ENCODE assay signal across 18 mouse cellular contexts in the genomic region with DNA sequence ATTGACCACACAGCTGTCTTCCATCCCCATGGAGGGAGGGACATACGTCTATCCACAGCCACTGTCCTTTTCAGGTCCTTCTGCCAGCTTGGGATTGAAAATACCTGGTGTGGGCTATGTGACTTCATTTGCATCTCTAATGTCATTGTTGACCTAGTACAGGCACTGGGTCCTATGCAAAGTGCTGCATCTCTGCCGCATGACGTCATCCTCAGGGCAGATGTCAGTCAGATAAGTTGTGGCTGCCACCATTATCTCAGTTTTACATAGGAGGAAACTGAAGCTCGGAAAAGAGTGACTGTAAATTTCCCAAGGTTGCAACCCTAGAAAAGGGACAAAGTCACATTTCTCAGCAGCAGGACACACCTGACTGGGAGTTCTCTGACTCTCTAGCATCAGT.
DNase-seq lines count a peak whose midpoint lies in the region; ATAC-seq and TF ChIP-seq lines count a peak whose summit lies in the region.
"Had no signal": no experiment of that assay in that cellular context is flagged by ENCODE, and none has a peak within 500 bp of the region (broad histone marks: within the 10 kb centered on the region; RNA-seq: fewer than 3 reads in every experiment).

No protein-coding gene starts in this region.

- DNase-seq in CH12.LX (ENCODE audit: extremely low read depth), result peak; percentile 65
- DNase-seq in forebrain, embryonic 11.5 days (ENCODE audit: low spot score), result no peak
- no peak for DNase-seq in limb, embryonic 10.5 days (ENCODE audit: low spot score)
- DNase-seq in liver, result no peak
- no peak for DNase-seq in liver, embryonic 11.5 days (ENCODE audit: low spot score)
- no peak for DNase-seq in cerebellum, adult 11 months
- DNase-seq: adrenal gland, postnatal 25 days; cerebellum, postnatal 36 days; gastrocnemius, postnatal 25 days; heart, postnatal 4 days; kidney, adult 18-20 months; thymus, postnatal 4 days had no signal

- peak overlapping the region; percentile 30; the same call in 1 of the 2 replicates for H3K27ac ChIP-seq in hindbrain, embryonic 12.5 days
- H3K27ac ChIP-seq in hindbrain, embryonic 16.5 days (ENCODE audit: low read depth, low read length), result no peak overlapping the region
- no peak overlapping the region for H3K27ac ChIP-seq in CH12.LX (ENCODE audit: insufficient read depth, low read depth)
- peak overlapping the region; percentile 97 for H3K27ac ChIP-seq in forebrain, embryonic 11.5 days (ENCODE audit: low read depth, low read length)
- peak overlapping the region; percentile 86 for H3K27ac ChIP-seq in limb, embryonic 10.5 days
- no peak overlapping the region for H3K27ac ChIP-seq in liver, embryonic 11.5 days (ENCODE audit: low read depth, low read length)
- H3K27ac ChIP-seq: embryonic facial prominence, embryonic 13.5 days; macrophage; stomach, embryonic 15.5 days had no signal

- TF ChIP-seq POLR2A in CH12.LX (IDR thresholded peaks at IDR 0.05; ENCODE audit: low read depth, low read length), result no peak

- H3K27me3 ChIP-seq in hindbrain, embryonic 12.5 days, result no peaks in the 10 kb centered on the region
- no peaks in the 10 kb centered on the region for H3K27me3 ChIP-seq in hindbrain, embryonic 16.5 days (replicated peaks; ENCODE audit: control insufficient read depth, insufficient read depth, low read length)
- H3K27me3 ChIP-seq in CH12.LX (replicated peaks), result no peaks in the 10 kb centered on the region
- H3K27me3 ChIP-seq in forebrain, embryonic 11.5 days (ENCODE audit: control insufficient read depth, insufficient read depth, low read length), result no peaks in the 10 kb centered on the region
- H3K27me3 ChIP-seq in limb, embryonic 10.5 days (ENCODE audit: low read depth, poor library complexity, severe bottlenecking), result no peaks in the 10 kb centered on the region
- no peaks in the 10 kb centered on the region for H3K27me3 ChIP-seq in liver, embryonic 11.5 days (replicated peaks; ENCODE audit: control insufficient read depth, insufficient read depth, low read length)
- H3K27me3 ChIP-seq: embryonic facial prominence, embryonic 13.5 days; stomach, embryonic 15.5 days had no signal

- H3K36me3 ChIP-seq in hindbrain, embryonic 12.5 days, result no peaks in the 10 kb centered on the region
- H3K36me3 ChIP-seq in hindbrain, embryonic 16.5 days (ENCODE audit: control insufficient read depth, insufficient read depth, low read length), result no peaks in the 10 kb centered on the region
- H3K36me3 ChIP-seq in CH12.LX (replicated peaks in 1 of 2; ENCODE audit: control insufficient read depth in 1 of 2, insufficient read depth in 1 of 2, low read length in 1 of 2), result no peaks in the 10 kb centered on the region
- no peaks in the 10 kb centered on the region for H3K36me3 ChIP-seq in forebrain, embryonic 11.5 days (ENCODE audit: control insufficient read depth, insufficient read depth, low read length)
- no peaks in the 10 kb centered on the region for H3K36me3 ChIP-seq in limb, embryonic 10.5 days
- H3K36me3 ChIP-seq in liver, embryonic 11.5 days (ENCODE audit: control insufficient read depth, insufficient read depth, low read length), result no peaks in the 10 kb centered on the region
- H3K36me3 ChIP-seq: embryonic facial prominence, embryonic 13.5 days; stomach, embryonic 15.5 days had no signal

- dilution Hi-C loops in CH12.LX (cut with MboI; ENCODE audit: extremely low pct_ligation_motif_present, extremely low pct_unique_long_range_greater_than_20kb, low sequenced_read_pairs), result no loop called here

- TF ChIP-seq CTCF in CH12.LX (conservative IDR thresholded peaks at IDR 0.05 in 1 of 2, IDR thresholded peaks at IDR 0.05 in 1 of 2; ENCODE audit: low read depth in 2 of 2, low read length in 2 of 2), result no peak

- no peak overlapping the region for H3K4me3 ChIP-seq in hindbrain, embryonic 12.5 days
- H3K4me3 ChIP-seq in hindbrain, embryonic 16.5 days (ENCODE audit: low read length), result no peak overlapping the region
- H3K4me3 ChIP-seq in CH12.LX (replicated peaks in 1 of 3; ENCODE audit: low read depth in 2 of 3, low read length in 2 of 3, poor library complexity in 1 of 3), result no peak overlapping the region
- H3K4me3 ChIP-seq in forebrain, embryonic 11.5 days (ENCODE audit: low read depth, low read length), result no peak overlapping the region
- no peak overlapping the region for H3K4me3 ChIP-seq in limb, embryonic 10.5 days
- no peak overlapping the region for H3K4me3 ChIP-seq in liver, embryonic 11.5 days (ENCODE audit: low read depth, low read length)
- H3K4me3 ChIP-seq: embryonic facial prominence, embryonic 13.5 days; stomach, embryonic 15.5 days had no signal

- in situ Hi-C loops in CH12.LX (cut with MboI; ENCODE audit: low pct_ligation_motif_present, low pct_unique_long_range_greater_than_20kb, low sequenced_read_pairs), result no loop called here

- no peaks in the 10 kb centered on the region for H3K79me2 ChIP-seq in CH12.LX (replicated peaks; ENCODE audit: control insufficient read depth, extremely low read depth, insufficient read depth, poor library complexity, severe bottlenecking)

- H3K9me3 ChIP-seq in hindbrain, embryonic 12.5 days (replicated peaks), result no peaks in the 10 kb centered on the region
- H3K9me3 ChIP-seq in hindbrain, embryonic 16.5 days (ENCODE audit: control insufficient read depth, low read length), result no peaks in the 10 kb centered on the region
- peaks cover 3% of the 10 kb centered on the region for H3K9me3 ChIP-seq in CH12.LX (replicated peaks; ENCODE audit: low read length)
- no peaks in the 10 kb centered on the region for H3K9me3 ChIP-seq in forebrain, embryonic 11.5 days (ENCODE audit: control insufficient read depth, low read length)
- no peaks in the 10 kb centered on the region for H3K9me3 ChIP-seq in limb, embryonic 10.5 days (replicated peaks)
- H3K9me3 ChIP-seq in liver, embryonic 11.5 days (ENCODE audit: control insufficient read depth, low read length), result no peaks in the 10 kb centered on the region
- H3K9me3 ChIP-seq: embryonic facial prominence, embryonic 13.5 days; stomach, embryonic 15.5 days had no signal

- H3K9ac ChIP-seq in hindbrain, embryonic 12.5 days, result no peak overlapping the region
- H3K9ac ChIP-seq in hindbrain, embryonic 16.5 days (ENCODE audit: low read depth, low read length), result no peak overlapping the region
- no peak overlapping the region for H3K9ac ChIP-seq in CH12.LX (ENCODE audit: insufficient read depth, low read depth)
- no peak overlapping the region for H3K9ac ChIP-seq in forebrain, embryonic 11.5 days (ENCODE audit: low read length)
- no peak overlapping the region for H3K9ac ChIP-seq in liver, embryonic 11.5 days (ENCODE audit: low read depth, low read length)
- H3K9ac ChIP-seq: embryonic facial prominence, embryonic 13.5 days; stomach, embryonic 15.5 days had no signal

- TF ChIP-seq RAD21 in CH12.LX (IDR thresholded peaks at IDR 0.05; ENCODE audit: low read depth, low read length), result no peak

- no peak for TF ChIP-seq EP300 in CH12.LX (IDR thresholded peaks at IDR 0.05; ENCODE audit: low read length)

- no peak overlapping the region for H3K4me2 ChIP-seq in hindbrain, embryonic 12.5 days (replicated peaks)
- H3K4me2 ChIP-seq in hindbrain, embryonic 16.5 days (ENCODE audit: low read length), result no peak overlapping the region
- H3K4me2 ChIP-seq in CH12.LX (ENCODE audit: insufficient read depth, low read depth, poor library complexity, severe bottlenecking), result no peak overlapping the region
- H3K4me2 ChIP-seq in forebrain, embryonic 11.5 days (ENCODE audit: low read depth, low read length, severe bottlenecking), result no peak overlapping the region
- no peak overlapping the region for H3K4me2 ChIP-seq in liver, embryonic 11.5 days
- H3K4me2 ChIP-seq: embryonic facial prominence, embryonic 13.5 days; heart, embryonic 11.5 days; stomach, embryonic 15.5 days had no signal

- no peak for ATAC-seq in hindbrain, embryonic 12.5 days (ENCODE audit: low FRiP score)
- no peak for ATAC-seq in hindbrain, embryonic 16.5 days
- peak; percentile 34; the same call in 1 of the 2 replicates for ATAC-seq in forebrain, embryonic 11.5 days (replicated peaks; ENCODE audit: low FRiP score)
- ATAC-seq in liver, embryonic 11.5 days (replicated peaks; ENCODE audit: low FRiP score), result no peak

- peaks cover 16% of the 10 kb centered on the region for H3K4me1 ChIP-seq in hindbrain, embryonic 12.5 days
- H3K4me1 ChIP-seq in hindbrain, embryonic 16.5 days (ENCODE audit: control insufficient read depth, insufficient read depth, low read depth, low read length), result 0 out of 2 replicates have a peak, but pooled peaks cover 2% of the 10 kb centered on the region
- peaks cover 8 to 16% of the 10 kb centered on the region in 2 experiments for H3K4me1 ChIP-seq in CH12.LX (ENCODE audit: control insufficient read depth in 1 of 2, insufficient read depth in 2 of 2)
- peaks cover 20% of the 10 kb centered on the region for H3K4me1 ChIP-seq in forebrain, embryonic 11.5 days (replicated peaks; ENCODE audit: control insufficient read depth, insufficient read depth, low read length)
- H3K4me1 ChIP-seq in limb, embryonic 10.5 days, result peaks cover 35% of the 10 kb centered on the region
- H3K4me1 ChIP-seq in liver, embryonic 11.5 days (replicated peaks; ENCODE audit: control insufficient read depth, insufficient read depth, low read length), result peaks cover 3% of the 10 kb centered on the region

- WGBS in hindbrain, embryonic 12.5 days, result 71% methylated on average over 4 of the region's 4 CpGs
- WGBS in hindbrain, embryonic 16.5 days, result 73% methylated on average over 4 of the region's 4 CpGs
- 55% methylated on average over 4 of the region's 4 CpGs for WGBS in forebrain, embryonic 11.5 days
- WGBS in limb, embryonic 10.5 days, result 80% methylated on average over 4 of the region's 4 CpGs
- 60% methylated on average over 4 of the region's 4 CpGs for WGBS in liver, embryonic 11.5 days

TF ChIP-seq in CH12.LX, 34 proteins besides CTCF, POLR2A, EP300 and RAD21:
- TF ChIP-seq ETS1 (conservative IDR thresholded peaks at IDR 0.05; ENCODE audit: low read depth, low read length), result peak; percentile 44; the same call in 1 of the 2 replicates
- peak; percentile 74 for TF ChIP-seq JUND (conservative IDR thresholded peaks at IDR 0.05; ENCODE audit: low read depth, low read length)
- TF ChIP-seq JUN (IDR thresholded peaks at IDR 0.05; ENCODE audit: insufficient read depth, low read depth, low read length), result peak; percentile 72
- TF ChIP-seq BHLHE40 (IDR thresholded peaks at IDR 0.05; ENCODE audit: low read depth, low read length), result peak; percentile 38; the same call in 1 of the 2 replicates
- TF ChIP-seq MEF2A (IDR thresholded peaks at IDR 0.05; ENCODE audit: borderline replicate concordance, low read depth, low read length), result no peak
- TF ChIP-seq SMC3 (IDR thresholded peaks at IDR 0.05; ENCODE audit: low read depth, low read length), result no peak

Comparison
In these comparisons a context has a peak if more than half of its experiments do, and no peak if none do; other contexts are left out.
1. H3K27ac ChIP-seq: peak in hindbrain, embryonic 12.5 days (single experiment), forebrain, embryonic 11.5 days (single experiment) and limb, embryonic 10.5 days (single experiment); none in hindbrain, embryonic 16.5 days (single experiment), CH12.LX (single experiment) and liver, embryonic 11.5 days (single experiment).